Mouse (Mus musculus) hindlimb bud, embryonic 11.5 days (tissue): ENCODE measurements around the gene Aamp.

Experiments used
- DNase-seq: peaks from one replicate; pipeline ENCODE4 v3.0.0-alpha.2; 2012; ENCODE audit warnings: low read depth, low spot score; ENCODE audit errors: extremely low spot score

Gene Aamp

GRCm38 (mm10) chr1:74282896-74283625 is 1.5 kb downstream of the Aamp start:
- no peak for DNase-seq

GRCm38 (mm10) chr1:74281886-74282285 is 2.7 kb downstream of the Aamp start:
- no peak for DNase-seq

- no peak for DNase-seq
Measured at GRCm38 (mm10) chr1:74281372-74281771, 3.2 kb downstream of the Aamp start.

GRCm38 (mm10) chr1:74280591-74281325 is 3.8 kb downstream of the Aamp start:
- DNase-seq = no peak

GRCm38 (mm10) chr1:74278988-74279387 is 5.5 kb downstream of the Aamp start:
- no peak for DNase-seq

- no peak for DNase-seq
Measured at GRCm38 (mm10) chr1:74278538-74278937, 6.0 kb downstream of the Aamp start, which contains the start of gene Gpbar1. Gene Gpbar1, plus strand, starts transcription at chr1:74278550.

GRCm38 (mm10) chr1:74277883-74278537 is 6.5 kb downstream of the Aamp start:
- DNase-seq = no peak

GRCm38 (mm10) chr1:74277041-74277440 is 7.5 kb downstream of the Aamp start:
- no peak for DNase-seq

- DNase-seq = no peak
Measured at GRCm38 (mm10) chr1:74275015-74275414, 9.5 kb downstream of the Aamp start.

- no peak for DNase-seq
Measured at GRCm38 (mm10) chr1:74271659-74272058, 12.9 kb downstream of the Aamp start.

GRCm38 (mm10) chr1:74268750-74269149 is 15.8 kb downstream of the Aamp start:
- no peak for DNase-seq

- no peak for DNase-seq
Measured at GRCm38 (mm10) chr1:74262510-74262909, 22.0 kb downstream of the Aamp start.

- no peak for DNase-seq
Measured at GRCm38 (mm10) chr1:74256782-74257181, 27.8 kb downstream of the Aamp start.

GRCm38 (mm10) chr1:74255704-74256345 is 28.7 kb downstream of the Aamp start:
- no peak for DNase-seq

GRCm38 (mm10) chr1:74250096-74250495 is 34.4 kb downstream of the Aamp start:
- no peak for DNase-seq

GRCm38 (mm10) chr1:74249331-74249980 is 35.1 kb downstream of the Aamp start:
- DNase-seq = no peak

- DNase-seq = no peak
Measured at GRCm38 (mm10) chr1:74248799-74249198, 35.7 kb downstream of the Aamp start.

- DNase-seq = no peak
Measured at GRCm38 (mm10) chr1:74245525-74245924, 39.0 kb downstream of the Aamp start.

GRCm38 (mm10) chr1:74240832-74241231 is 43.7 kb downstream of the Aamp start:
- no peak for DNase-seq

- no peak for DNase-seq
Measured at GRCm38 (mm10) chr1:74240311-74240710, 44.2 kb downstream of the Aamp start.

- DNase-seq = no peak
Measured at GRCm38 (mm10) chr1:74239618-74240017, 44.9 kb downstream of the Aamp start.
